Mouse (Mus musculus): Measurements from ENCODE around the gene Specc1. TPM values are rescaled to one million over a fixed set of nuclear protein-coding genes. Genes with fewer than 3 reads are reported as not detected.

The Specc1 gene
- total and polyA plus RNA-seq, 3 experiments, result 7.3 to 18.6 (median 15.5) TPM

DNA sequence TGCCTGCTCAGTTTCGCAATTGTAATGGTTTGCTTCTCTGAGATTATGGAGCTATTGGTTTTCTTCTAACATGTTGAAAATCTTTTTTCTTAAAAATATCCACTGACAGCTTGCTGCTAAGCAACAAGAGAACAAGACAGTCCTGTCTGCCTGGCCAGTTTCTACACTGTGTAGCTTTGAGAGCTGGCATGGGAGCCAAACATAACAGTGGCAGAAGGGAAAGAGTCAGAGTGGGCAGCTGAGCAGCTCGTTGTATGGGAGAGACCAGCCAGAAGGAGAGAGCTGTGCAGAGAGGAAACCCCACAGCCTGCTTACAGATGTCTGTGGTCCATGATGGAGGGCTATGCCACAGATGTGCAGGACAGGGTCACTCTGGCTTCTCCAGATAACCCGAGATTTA is 235.5 kb downstream of the Specc1 start:
- DNase-seq (ENCODE audit: extremely low read depth), result no peak
- Histone ChIP-seq H3K4me2 (ENCODE audit: insufficient read depth, low read depth, poor library complexity, severe bottlenecking) (no peak overlapping the region), H3K36me3 (replicated peaks in 1 of 2; ENCODE audit: control insufficient read depth in 1 of 2, insufficient read depth in 1 of 2, low read length in 1 of 2) (no peaks in the 10 kb centered on the region), H3K79me2 (replicated peaks; ENCODE audit: control insufficient read depth, extremely low read depth, insufficient read depth, poor library complexity, severe bottlenecking) (no peaks in the 10 kb centered on the region), H3K9me3 (replicated peaks; ENCODE audit: low read length) (peaks cover 3% of the 10 kb centered on the region), H3K4me1 (ENCODE audit: control insufficient read depth in 1 of 2, insufficient read depth in 2 of 2) (peaks cover 7 to 36% of the 10 kb centered on the region in 2 experiments; a peak in 3 of 4 replicates), H3K9ac (ENCODE audit: insufficient read depth, low read depth) (no peak overlapping the region), H3K27ac (ENCODE audit: insufficient read depth, low read depth) (no peak overlapping the region), H3K27me3 (replicated peaks) (no peaks in the 10 kb centered on the region), H3K4me3 (replicated peaks in 1 of 3; ENCODE audit: low read depth in 2 of 3, low read length in 2 of 3, poor library complexity in 1 of 3) (no peak overlapping the region)
- in situ Hi-C loops (cut with MboI; ENCODE audit: low pct_ligation_motif_present, low pct_unique_long_range_greater_than_20kb, low sequenced_read_pairs), result no loop called here
- TF ChIP-seq CTCF (conservative IDR thresholded peaks at IDR 0.05 in 1 of 2, IDR thresholded peaks at IDR 0.05 in 1 of 2; ENCODE audit: low read depth in 2 of 2, low read length in 2 of 2), result no peak
- dilution Hi-C loops (cut with MboI; ENCODE audit: extremely low pct_ligation_motif_present, extremely low pct_unique_long_range_greater_than_20kb, low sequenced_read_pairs), result no loop called here

GRCm38 (mm10) chr11:62193116-62193515 is 236.6 kb downstream of the Specc1 start:
- Histone ChIP-seq H3K4me1 (ENCODE audit: control insufficient read depth in 1 of 2, insufficient read depth in 2 of 2) (peaks cover 2 to 25% of the 10 kb centered on the region in 2 experiments; a peak in 3 of 4 replicates), H3K4me2 (ENCODE audit: insufficient read depth, low read depth, poor library complexity, severe bottlenecking) (no peak overlapping the region), H3K9ac (ENCODE audit: insufficient read depth, low read depth) (no peak overlapping the region), H3K27ac (ENCODE audit: insufficient read depth, low read depth) (no peak overlapping the region), H3K4me3 (replicated peaks in 1 of 3; ENCODE audit: low read depth in 2 of 3, low read length in 2 of 3, poor library complexity in 1 of 3) (no peak overlapping the region), H3K79me2 (replicated peaks; ENCODE audit: control insufficient read depth, extremely low read depth, insufficient read depth, poor library complexity, severe bottlenecking) (no peaks in the 10 kb centered on the region), H3K27me3 (replicated peaks) (no peaks in the 10 kb centered on the region), H3K36me3 (replicated peaks in 1 of 2; ENCODE audit: control insufficient read depth in 1 of 2, insufficient read depth in 1 of 2, low read length in 1 of 2) (no peaks in the 10 kb centered on the region), H3K9me3 (replicated peaks; ENCODE audit: low read length) (peaks cover 3% of the 10 kb centered on the region)
- peak; percentile 35; the same call in 1 of the 2 replicates for TF ChIP-seq EP300 (IDR thresholded peaks at IDR 0.05; ENCODE audit: low read length)
- 0 out of 2 replicates have a peak, but pooled peaks have one; percentile 30 for TF ChIP-seq SIN3A (IDR thresholded peaks at IDR 0.05; ENCODE audit: low read length)
- no peak for TF ChIP-seq MAZ (IDR thresholded peaks at IDR 0.05; ENCODE audit: low read depth, low read length)
- no peak for TF ChIP-seq MAX (IDR thresholded peaks at IDR 0.05; ENCODE audit: low read length)
- 0 out of 2 replicates have a peak, but pooled peaks have one; percentile 37 for TF ChIP-seq TCF12 (IDR thresholded peaks at IDR 0.05; ENCODE audit: low read depth, low read length)
- peak; percentile 33; the same call in 1 of the 2 replicates for TF ChIP-seq MXI1 (IDR thresholded peaks at IDR 0.05; ENCODE audit: low read depth, low read length)
- no peak for TF ChIP-seq POLR2A (IDR thresholded peaks at IDR 0.05; ENCODE audit: low read depth, low read length)
- peak; percentile 47 for TF ChIP-seq ETS1 (conservative IDR thresholded peaks at IDR 0.05; ENCODE audit: low read depth, low read length)
- dilution Hi-C loops (cut with MboI; ENCODE audit: extremely low pct_ligation_motif_present, extremely low pct_unique_long_range_greater_than_20kb, low sequenced_read_pairs) (no loop called here), in situ Hi-C loops (cut with MboI; ENCODE audit: low pct_ligation_motif_present, low pct_unique_long_range_greater_than_20kb, low sequenced_read_pairs) (no loop called here)
- DNase-seq (ENCODE audit: extremely low read depth), result peak; percentile 20

GRCm38 (mm10) chr11:62194217-62194616 is 237.7 kb downstream of the Specc1 start:
- Histone ChIP-seq H3K4me2 (ENCODE audit: insufficient read depth, low read depth, poor library complexity, severe bottlenecking) (no peak overlapping the region), H3K79me2 (replicated peaks; ENCODE audit: control insufficient read depth, extremely low read depth, insufficient read depth, poor library complexity, severe bottlenecking) (no peaks in the 10 kb centered on the region), H3K36me3 (replicated peaks in 1 of 2; ENCODE audit: control insufficient read depth in 1 of 2, insufficient read depth in 1 of 2, low read length in 1 of 2) (no peaks in the 10 kb centered on the region), H3K4me1 (ENCODE audit: control insufficient read depth in 1 of 2, insufficient read depth in 2 of 2) (peaks cover 2 to 24% of the 10 kb centered on the region in 2 experiments; a peak in 3 of 4 replicates), H3K4me3 (replicated peaks in 1 of 3; ENCODE audit: low read depth in 2 of 3, low read length in 2 of 3, poor library complexity in 1 of 3) (no peak overlapping the region), H3K27ac (ENCODE audit: insufficient read depth, low read depth) (no peak overlapping the region), H3K27me3 (replicated peaks) (no peaks in the 10 kb centered on the region), H3K9me3 (replicated peaks; ENCODE audit: low read length) (peaks cover 3% of the 10 kb centered on the region), H3K9ac (ENCODE audit: insufficient read depth, low read depth) (no peak overlapping the region)
- in situ Hi-C loops (cut with MboI; ENCODE audit: low pct_ligation_motif_present, low pct_unique_long_range_greater_than_20kb, low sequenced_read_pairs), result no loop called here
- DNase-seq (ENCODE audit: extremely low read depth), result no peak
- TF ChIP-seq JUN (IDR thresholded peaks at IDR 0.05; ENCODE audit: insufficient read depth, low read depth, low read length) (no peak), IRF4 (IDR thresholded peaks at IDR 0.05; ENCODE audit: low read depth, low read length) (no peak), UBTF (IDR thresholded peaks at IDR 0.05; ENCODE audit: low read depth, low read length) (no peak), SIN3A (IDR thresholded peaks at IDR 0.05; ENCODE audit: low read length) (no peak), TCF12 (IDR thresholded peaks at IDR 0.05; ENCODE audit: low read depth, low read length) (no peak), JUND (conservative IDR thresholded peaks at IDR 0.05; ENCODE audit: low read depth, low read length) (no peak), MAZ (IDR thresholded peaks at IDR 0.05; ENCODE audit: low read depth, low read length) (no peak), NRF1 (IDR thresholded peaks at IDR 0.05; ENCODE audit: low read depth, low read length) (no peak), GABPA (IDR thresholded peaks at IDR 0.05; ENCODE audit: insufficient replicate concordance, low read depth, low read length) (no peak), USF1 (IDR thresholded peaks at IDR 0.05; ENCODE audit: low read depth, low read length) (no peak), KAT2A (IDR thresholded peaks at IDR 0.05; ENCODE audit: insufficient replicate concordance, low read length) (no peak), HCFC1 (IDR thresholded peaks at IDR 0.05; ENCODE audit: low read depth, low read length) (no peak), TBP (conservative IDR thresholded peaks at IDR 0.05; ENCODE audit: low read depth, low read length) (no peak), MXI1 (IDR thresholded peaks at IDR 0.05; ENCODE audit: low read depth, low read length) (no peak), ZKSCAN1 (IDR thresholded peaks at IDR 0.05; ENCODE audit: borderline replicate concordance, low read depth, low read length) (no peak), ZC3H11A (IDR thresholded peaks at IDR 0.05; ENCODE audit: low read depth, low read length) (no peak), ETS1 (conservative IDR thresholded peaks at IDR 0.05; ENCODE audit: low read depth, low read length) (no peak), RCOR1 (conservative IDR thresholded peaks at IDR 0.05; ENCODE audit: low read depth, low read length) (no peak), POLR2A (IDR thresholded peaks at IDR 0.05; ENCODE audit: low read depth, low read length) (no peak)
- dilution Hi-C loops (cut with MboI; ENCODE audit: extremely low pct_ligation_motif_present, extremely low pct_unique_long_range_greater_than_20kb, low sequenced_read_pairs), result no loop called here

All from CH12.LX (cell line).